Mouse (Mus musculus) hindbrain, postnatal 0 days (tissue): ENCODE measurements around the gene Itgb6. TPM values are rescaled to one million over a fixed set of nuclear protein-coding genes. Genes with fewer than 3 reads are reported as not detected.
A peak's percentile ranks its signal among the peaks of the same experiment; 100 is the strongest.

Source experiments
- ATAC-seq: fragments of 200-750 bp; cut with Nextera tagmentation; 2 replicates; pipeline ENCODE4 v1.8.0; 2017; ENCODE audit warnings: mild to moderate bottlenecking, moderate TSS enrichment, moderate library complexity
- DNase-seq: peaks from one replicate; pipeline ENCODE4 v3.0.0-alpha.2; 2015; ENCODE audit warnings: low spot score
- H3K27ac ChIP-seq: fragments of 300-500 bp; sonication (generic); 2 replicates; pipeline ENCODE4 v1.5.1; 2014; ENCODE audit warnings: mild to moderate bottlenecking
- H3K27me3 ChIP-seq: fragments of 300-500 bp; sonication (generic); 2 replicates; pipeline ENCODE4 v1.6.1; 2014; ENCODE audit warnings: low read length, mixed read lengths; ENCODE audit not compliant: insufficient read depth
- H3K36me3 ChIP-seq: fragments of 300-500 bp; sonication (generic); 2 replicates; pipeline ENCODE4 v1.6.1; 2014; ENCODE audit warnings: low read length, mixed read lengths; ENCODE audit not compliant: insufficient read depth
- H3K4me1 ChIP-seq: fragments of 300-500 bp; sonication (generic); 2 replicates; pipeline ENCODE4 v1.6.1; 2014; ENCODE audit warnings: antibody characterized with exemption, low read length, mixed read lengths; ENCODE audit not compliant: insufficient read depth
- H3K4me2 ChIP-seq: fragments of 300-500 bp; sonication (generic); 2 replicates; pipeline ENCODE4 v1.6.1; 2014; ENCODE audit warnings: low read depth, mild to moderate bottlenecking, low read length, moderate library complexity, mixed read lengths
- H3K4me3 ChIP-seq: fragments of 300-500 bp; sonication (generic); 2 replicates; pipeline ENCODE4 v1.5.1; 2014; ENCODE audit warnings: low read length
- H3K9ac ChIP-seq: fragments of 300-500 bp; sonication (generic); replicated peaks from 2 replicates; pipeline ENCODE4 v1.6.1; 2014; ENCODE audit warnings: mild to moderate bottlenecking, low read length, moderate library complexity, mixed read lengths
- H3K9me3 ChIP-seq: fragments of 300-500 bp; sonication (generic); 2 replicates; pipeline ENCODE4 v1.6.1; 2016; ENCODE audit warnings: low read length, mixed read lengths
- CTCF ChIP-seq: IDR thresholded peaks from 2 replicates; pipeline ENCODE4 v1.5.1; 2016; ENCODE audit warnings: antibody characterized with exemption, control low read depth, low read depth
- WGBS: fragments of 180-500 bp; shearing (Covaris S2); extraction: QIAGEN DNeasy Blood & Tissue Kit; methylation state at CpG from one replicate; pipeline ENCODE4 v1.1.7; 2014; 5-methylcytosine and 5-hydroxymethylcytosine counted together
- polyA plus RNA-seq: library from polyadenylated mRNA; unstranded; fragments of >200 nt; fragmentation: Nextera tagmentation; extraction: Ambion mirVana; gene quantifications from 2 replicates; pipeline ENCODE4 v1.2.1, GENCODE M21; 2015
- total RNA-seq: library from RNA; depleted of rRNA; stranded (reverse); fragments of >200 nt; gene quantifications from 2 replicates; pipeline ENCODE4 v1.2.3, GENCODE M21; 2014

The Itgb6 gene
- total and polyA plus RNA-seq, 2 experiments from 2014 or later, result 0.05 to 0.08 TPM

DNA sequence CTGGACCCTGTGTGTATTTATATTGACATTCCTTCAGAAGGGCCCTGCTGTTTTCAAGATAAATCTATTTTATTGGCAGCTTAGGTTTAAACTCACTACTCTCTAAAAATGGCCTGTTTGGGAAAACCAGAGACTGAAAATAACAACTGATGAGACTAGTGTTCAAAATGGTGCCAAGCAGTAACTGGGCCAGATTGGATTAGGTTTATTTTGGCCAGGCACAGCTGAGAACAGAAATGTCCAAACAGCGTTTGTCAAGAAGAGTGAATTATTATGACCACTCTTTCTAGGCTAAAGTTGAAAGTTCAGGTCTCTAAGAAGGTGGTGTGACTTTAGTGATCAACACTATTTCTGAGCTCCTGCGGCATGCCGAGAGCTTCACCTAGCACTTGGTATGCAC, 524 bp upstream of the Itgb6 start:
- H3K27me3 ChIP-seq, result no peaks in the 10 kb centered on the region
- H3K9ac ChIP-seq, result no peak overlapping the region
- TF ChIP-seq CTCF, result no peak
- no peak overlapping the region for H3K4me2 ChIP-seq
- no peaks in the 10 kb centered on the region for H3K36me3 ChIP-seq
- ATAC-seq (no peak), DNase-seq (no peak)
- no peak overlapping the region for H3K4me3 ChIP-seq
- H3K27ac ChIP-seq, result no peak overlapping the region
- 88% methylated on average over 3 of the region's 3 CpGs for WGBS
- no peaks in the 10 kb centered on the region for H3K9me3 ChIP-seq
- no peaks in the 10 kb centered on the region for H3K4me1 ChIP-seq

DNA sequence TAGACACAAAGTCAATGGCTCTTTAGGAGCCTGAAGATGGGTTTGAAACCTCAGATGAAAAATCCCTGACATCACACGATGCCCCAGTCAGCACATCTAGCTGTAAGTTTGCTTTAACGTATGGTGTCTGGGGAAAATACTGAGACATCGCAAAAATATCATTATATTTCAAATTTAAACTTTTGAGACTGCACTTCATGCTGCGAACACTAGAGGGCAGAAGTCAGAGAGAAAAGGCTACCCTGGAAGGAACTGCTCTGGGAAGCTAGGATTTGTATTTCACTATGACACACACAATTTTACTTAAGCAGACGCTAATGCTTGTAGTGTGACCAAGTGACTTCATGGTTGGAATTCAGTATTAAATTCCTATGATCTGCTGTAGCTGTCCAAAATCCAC, 1.5 kb downstream of the Itgb6 start:
- peak; percentile 86 for TF ChIP-seq CTCF
- H3K27ac ChIP-seq, result no peak overlapping the region
- ATAC-seq (no peak), DNase-seq (peak; percentile 71)
- no peaks in the 10 kb centered on the region for H3K4me1 ChIP-seq
- WGBS, result 20% methylated on average over 5 of the region's 5 CpGs
- no peak overlapping the region for H3K4me2 ChIP-seq
- H3K9ac ChIP-seq, result no peak overlapping the region
- no peaks in the 10 kb centered on the region for H3K27me3 ChIP-seq
- H3K4me3 ChIP-seq, result no peak overlapping the region
- H3K36me3 ChIP-seq, result no peaks in the 10 kb centered on the region
- H3K9me3 ChIP-seq, result no peaks in the 10 kb centered on the region

DNA sequence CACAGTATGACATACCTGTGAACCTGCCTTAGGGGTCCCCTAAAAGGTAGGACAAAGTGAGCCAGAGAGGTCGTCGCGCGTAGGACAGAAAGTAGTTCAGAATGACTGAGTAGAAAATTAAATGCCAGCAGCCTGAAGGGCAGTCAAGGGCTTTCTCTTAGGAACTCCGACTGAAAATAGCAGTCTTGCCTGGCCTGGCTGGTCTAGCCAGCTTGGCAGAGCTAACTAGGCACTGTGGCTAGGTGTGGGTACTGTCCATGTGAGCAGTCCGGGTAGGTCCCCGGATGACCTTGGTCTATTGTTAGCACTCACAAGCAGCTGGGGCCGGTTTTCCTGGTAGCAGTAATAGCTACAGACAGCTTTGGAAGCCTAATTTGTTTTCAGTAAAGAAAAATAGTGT, 2.2 kb downstream of the Itgb6 start:
- ATAC-seq, result no peak

DNA sequence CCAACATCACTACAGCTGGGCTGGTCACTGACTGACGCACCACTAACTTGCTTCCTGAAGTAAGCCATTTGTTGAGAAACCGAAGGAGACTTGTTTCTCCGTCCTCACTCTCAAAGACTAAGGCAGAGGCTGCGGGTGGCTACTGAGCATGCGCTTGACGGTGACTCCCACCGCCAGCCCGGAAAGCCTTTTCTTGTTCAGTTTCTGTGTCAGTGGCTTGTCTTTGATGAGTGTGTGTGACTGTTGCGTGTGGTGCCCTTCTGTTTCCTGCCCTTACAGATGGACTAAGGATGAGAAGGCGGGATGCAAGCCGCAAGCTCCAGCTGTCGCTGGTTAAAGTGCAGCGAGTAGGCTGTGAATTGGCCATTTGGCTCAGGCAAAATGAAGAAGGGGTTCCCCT, 5.1 kb downstream of the Itgb6 start:
- Histone ChIP-seq H3K4me3 (no peak overlapping the region), H3K9me3 (no peaks in the 10 kb centered on the region), H3K27me3 (no peaks in the 10 kb centered on the region), H3K4me1 (peaks cover 8% of the 10 kb centered on the region), H3K27ac (no peak overlapping the region), H3K4me2 (peak overlapping the region; percentile 30), H3K36me3 (no peaks in the 10 kb centered on the region), H3K9ac (no peak overlapping the region)
- 46% methylated on average over 13 of the region's 13 CpGs for WGBS
- TF ChIP-seq CTCF, result no peak
- ATAC-seq (peak; percentile 67), DNase-seq (peak; percentile 68)

More for the DNA sequence above, 2.2 kb downstream of the Itgb6 start:
- no peak overlapping the region for H3K4me3 ChIP-seq
- no peaks in the 10 kb centered on the region for H3K9me3 ChIP-seq
- no peak overlapping the region for H3K27ac ChIP-seq
- H3K4me1 ChIP-seq, result peaks cover under 1% of the 10 kb centered on the region; the same call in 1 of the 2 replicates
- DNase-seq, result no peak
- no peaks in the 10 kb centered on the region for H3K36me3 ChIP-seq
- H3K9ac ChIP-seq, result no peak overlapping the region
- TF ChIP-seq CTCF, result no peak
- 74% methylated on average over 8 of the region's 8 CpGs for WGBS
- H3K27me3 ChIP-seq, result no peaks in the 10 kb centered on the region
- H3K4me2 ChIP-seq, result no peak overlapping the region

DNA sequence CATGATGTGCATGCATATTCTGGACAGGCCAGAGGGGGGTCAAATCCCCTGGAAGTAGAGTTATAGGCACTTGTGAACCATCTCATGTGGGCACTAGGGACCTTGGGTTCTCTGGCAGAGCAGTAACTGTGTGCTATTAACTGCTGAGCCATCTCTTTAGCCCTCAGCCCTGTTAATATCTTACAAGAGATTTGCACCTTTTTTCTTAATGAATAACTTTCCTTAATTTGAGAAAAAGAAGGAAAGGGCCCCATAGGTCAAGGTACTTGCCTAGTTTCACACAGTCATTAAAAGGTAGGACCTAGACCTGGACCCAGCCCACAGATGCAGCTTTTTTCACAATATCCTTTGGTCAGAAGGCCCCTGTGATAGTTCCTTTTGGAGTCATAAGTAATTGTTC, 5.9 kb downstream of the Itgb6 start:
- no peak for TF ChIP-seq CTCF
- ATAC-seq, result no peak
- H3K9me3 ChIP-seq, result no peaks in the 10 kb centered on the region
- no peaks in the 10 kb centered on the region for H3K36me3 ChIP-seq
- H3K4me1 ChIP-seq, result peaks cover 8% of the 10 kb centered on the region
- no peak overlapping the region for H3K9ac ChIP-seq
- no peak overlapping the region for H3K4me2 ChIP-seq
- no peaks in the 10 kb centered on the region for H3K27me3 ChIP-seq
- no peak overlapping the region for H3K27ac ChIP-seq
- no peak overlapping the region for H3K4me3 ChIP-seq
- no peak for DNase-seq

DNA sequence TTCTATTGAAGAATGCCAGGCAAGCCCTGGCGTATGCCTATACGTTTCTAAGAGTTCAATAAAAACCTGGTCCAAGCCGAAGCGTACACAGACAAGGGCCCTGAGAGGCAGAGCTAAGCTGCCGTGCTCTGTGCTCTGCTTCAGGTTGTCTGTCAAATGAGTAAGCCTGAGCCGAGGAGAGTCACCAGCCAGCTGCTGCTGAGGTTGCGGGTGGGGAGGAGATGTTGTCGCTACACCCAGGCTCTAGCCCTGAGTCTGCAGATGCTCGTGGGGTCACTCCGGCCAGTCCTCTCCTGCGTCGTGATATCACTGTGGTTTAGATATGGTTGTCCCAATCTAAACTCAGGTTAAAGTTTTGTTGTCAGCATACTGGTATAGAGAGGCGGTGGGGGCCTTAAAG, 6.7 kb downstream of the Itgb6 start:
- peaks cover 8% of the 10 kb centered on the region for H3K4me1 ChIP-seq
- 67% methylated on average over 13 of the region's 13 CpGs for WGBS
- H3K9ac ChIP-seq, result no peak overlapping the region
- TF ChIP-seq CTCF, result no peak
- no peak overlapping the region for H3K27ac ChIP-seq
- DNase-seq, result no peak
- ATAC-seq, result no peak
- no peaks in the 10 kb centered on the region for H3K36me3 ChIP-seq
- H3K4me2 ChIP-seq, result no peak overlapping the region
- H3K27me3 ChIP-seq, result no peaks in the 10 kb centered on the region
- no peaks in the 10 kb centered on the region for H3K9me3 ChIP-seq
- no peak overlapping the region for H3K4me3 ChIP-seq

DNA sequence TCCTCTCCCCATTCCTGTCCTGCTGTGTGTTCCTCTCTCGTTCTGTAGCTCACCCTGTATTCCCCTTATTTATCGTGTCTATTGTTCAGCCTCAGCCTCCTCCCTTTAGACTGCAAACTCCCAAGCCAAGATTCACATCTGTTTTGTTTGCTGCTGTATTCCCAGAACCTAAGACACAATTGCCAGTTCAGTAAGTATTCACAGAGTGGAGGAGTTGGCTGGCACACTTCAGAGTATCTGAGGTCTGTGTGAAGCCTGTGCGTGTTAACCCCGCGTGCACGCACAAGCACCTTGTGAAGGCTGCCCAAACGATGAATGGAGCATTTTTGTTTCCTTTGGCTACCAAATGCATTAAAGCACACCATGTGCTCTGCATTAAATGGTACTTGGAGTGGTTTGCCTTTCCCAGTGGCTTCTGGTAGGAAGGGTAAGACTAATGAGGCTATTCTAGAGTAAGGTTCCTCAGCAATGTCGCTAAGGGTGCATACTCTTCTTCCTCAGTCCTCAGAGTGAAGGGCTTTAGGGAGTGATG, 7.4 kb downstream of the Itgb6 start:
- H3K4me3 ChIP-seq, result no peak overlapping the region
- peak; percentile 19 for DNase-seq
- peaks cover 8% of the 10 kb centered on the region for H3K4me1 ChIP-seq
- no peaks in the 10 kb centered on the region for H3K27me3 ChIP-seq
- no peak for TF ChIP-seq CTCF
- ATAC-seq, result no peak
- no peaks in the 10 kb centered on the region for H3K9me3 ChIP-seq
- H3K27ac ChIP-seq, result no peak overlapping the region
- H3K9ac ChIP-seq, result no peak overlapping the region
- H3K4me2 ChIP-seq, result no peak overlapping the region
- H3K36me3 ChIP-seq, result no peaks in the 10 kb centered on the region
- 32% methylated on average over 8 of the region's 8 CpGs for WGBS
